Mouse (Mus musculus) MEL (cell line): ENCODE data around the gene Gm20903. TPM values are rescaled to one million over a fixed set of nuclear protein-coding genes. Genes with fewer than 3 reads are reported as not detected.
"Not testable (repeated sequence)": the region's sequence is repeated elsewhere in the genome, so short reads cannot be mapped to it uniquely, and the experiment has no call there.

Experiments used
- DNase-seq: peaks from one replicate; pipeline ENCODE4 v3.0.0; 2011; ENCODE audit warnings: low read depth, low spot score
- H3K27ac ChIP-seq: 2 replicates; pipeline ENCODE4 v1.5.1; 2012; ENCODE audit warnings: low read depth, mild to moderate bottlenecking, control low read depth, low read length, moderate library complexity; ENCODE audit not compliant: control insufficient read depth
- H3K27me3 ChIP-seq, 2 experiments: fragments of 150-350 bp in 1 of 2; sonication (generic) in 1 of 2; 2 replicates each; pipeline ENCODE4 v1.6.1; 2012; ENCODE audit warnings: low read length in 2 of 2, mild to moderate bottlenecking in 2 of 2, improper control_type of control experiment in 1 of 2, moderate library complexity in 1 of 2; ENCODE audit not compliant: insufficient read depth in 2 of 2, control insufficient read depth in 1 of 2
- H3K36me3 ChIP-seq, 2 experiments: 2 replicates each; pipeline ENCODE4 v1.6.1; 2012 to 2014; ENCODE audit warnings: low read length in 2 of 2, improper control_type of control experiment in 1 of 2, inconsistent platforms in 1 of 2, mild to moderate bottlenecking in 1 of 2; ENCODE audit not compliant: insufficient read depth in 2 of 2, control insufficient read depth in 1 of 2
- H3K4me1 ChIP-seq, 2 experiments: fragments of 150-350 bp in 1 of 2; sonication (generic) in 1 of 2; 2 replicates each; pipeline ENCODE4 v1.6.1; 2012; ENCODE audit warnings: low read length in 2 of 2, improper control_type of control experiment in 1 of 2, mild to moderate bottlenecking in 1 of 2; ENCODE audit not compliant: insufficient read depth in 2 of 2, control insufficient read depth in 1 of 2
- H3K4me3 ChIP-seq, 2 experiments: fragments of 150-350 bp in 1 of 2; sonication (generic) in 1 of 2; 2 replicates each; pipeline ENCODE4 v1.5.1; 2012; ENCODE audit warnings: low read depth in 2 of 2, low read length in 2 of 2, mild to moderate bottlenecking in 2 of 2, moderate library complexity in 2 of 2, control low read depth in 1 of 2, improper control_type of control experiment in 1 of 2; ENCODE audit not compliant: control insufficient read depth in 1 of 2, insufficient read depth in 1 of 2
- H3K79me2 ChIP-seq: 2 replicates; pipeline ENCODE4 v1.6.1; 2012; ENCODE audit warnings: mild to moderate bottlenecking, low read length, moderate library complexity; ENCODE audit not compliant: control insufficient read depth, poor library complexity, insufficient read depth
- H3K9ac ChIP-seq: 2 replicates; pipeline ENCODE4 v1.6.1; 2012; ENCODE audit warnings: low read depth, mild to moderate bottlenecking, control low read depth, low read length, moderate library complexity; ENCODE audit not compliant: control insufficient read depth, poor library complexity, severe bottlenecking
- H3K9me3 ChIP-seq: fragments of 150-350 bp; sonication (generic); replicated peaks from 2 replicates; pipeline ENCODE4 v1.6.1; 2012; ENCODE audit warnings: mild to moderate bottlenecking, low read length, improper control_type of control experiment, moderate library complexity; ENCODE audit not compliant: insufficient read depth
- polyA plus RNA-seq, 2 experiments: library from polyadenylated mRNA; stranded (reverse) in 1 of 2; unstranded in 1 of 2; fragments of >175 nt in 1 of 2; fragments of >200 nt in 1 of 2; gene quantifications; 2 replicates each; pipeline versions ENCODE4 v1.2.1 to v1.2.4; 2012; ENCODE audit warnings: low replicate concordance in 2 of 2, low read depth in 1 of 2; ENCODE audit not compliant: insufficient read length in 2 of 2, insufficient read depth in 1 of 2, missing spikeins in 1 of 2
- total RNA-seq: library from RNA; depleted of rRNA; stranded (reverse); fragments of 300-350 nt; gene quantifications from 2 replicates; pipeline ENCODE4 v1.2.3, GENCODE M21; 2012; rRNA removed

Gm20903 gene
- total RNA-seq (not detected in 2 replicates), polyA plus RNA-seq (not detected)

DNA sequence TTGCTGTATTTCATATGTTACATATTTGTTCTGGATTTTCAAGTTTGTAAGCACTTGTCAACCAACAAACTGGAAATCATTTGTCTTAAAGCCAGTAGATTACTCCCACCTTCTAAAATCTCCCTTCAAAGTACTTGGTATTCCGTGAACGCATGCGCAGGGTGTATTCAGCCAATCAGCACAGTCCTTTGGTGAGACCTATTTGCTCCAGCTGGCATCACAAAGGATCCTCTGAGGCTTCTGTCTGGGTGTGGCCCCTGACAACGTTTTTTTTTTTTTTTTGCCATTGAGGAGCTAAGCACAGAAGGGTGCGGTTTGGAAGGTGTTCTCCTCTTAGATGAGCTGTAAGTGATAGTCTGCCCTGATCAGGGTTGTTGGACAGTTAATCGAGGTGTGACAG, at the start of gene Gm20903:
Gene Gm20903 (plus strand): TSS at position 301 of the 400 bp plus-strand sequence.
- not testable (repeated sequence) for H3K4me3 ChIP-seq, H3K9me3 ChIP-seq, H3K9ac ChIP-seq, DNase-seq, H3K27ac ChIP-seq, H3K36me3 ChIP-seq, H3K4me1 ChIP-seq, H3K79me2 ChIP-seq, H3K27me3 ChIP-seq
